Mouse (Mus musculus) Patski (cell line): Measurements from ENCODE around the gene Fabp2. TPM values are rescaled to one million over a fixed set of nuclear protein-coding genes. Genes with fewer than 3 reads are reported as not detected.

ENCODE experiments used
- ATAC-seq: fragments of 100-300 bp; one replicate; pipeline ENCODE4 v1.8.0; 2021
- CTCF ChIA-PET: fragments of 350-600 bp; sonication (Branson Sonifier 250); formaldehyde crosslinking; loops from one replicate; lab custom pipeline; 2022; ENCODE audit warnings: inconsistent platforms; lab: Charles Lee
- POLR2A ChIA-PET: fragments of 350-600 bp; sonication (Branson Sonifier 250); formaldehyde crosslinking; loops from one replicate; lab custom pipeline; 2022; ENCODE audit warnings: antibody characterized with exemption, inconsistent platforms; lab: Charles Lee
- DNase-seq: peaks from one replicate; pipeline ENCODE4 v3.0.0-alpha.2; 2011; ENCODE audit warnings: low read depth, low spot score
- H3K27me3 ChIP-seq: fragments of 371-371 bp; one replicate; pipeline ENCODE4 v1.5.1; 2021
- CTCF ChIP-seq: fragments of 100-300 bp; IDR thresholded peaks from one replicate; pipeline ENCODE4 v1.5.1; 2021
- in situ Hi-C: fragments of 300-500 bp; cut with MboI; formaldehyde crosslinking; loops from 3 replicates; pipeline ENCODE4 v1.11.1; 2018; ENCODE audit warnings: low pct_unique_long_range_greater_than_20kb, mixed read lengths
- polyA plus RNA-seq: library from polyadenylated mRNA; unstranded; gene quantifications from one replicate; pipeline ENCODE4 v1.2.3, GENCODE M21; 2021

The Fabp2 gene
- polyA plus RNA-seq, 1 experiment from 2014 or later = not detected

DNA sequence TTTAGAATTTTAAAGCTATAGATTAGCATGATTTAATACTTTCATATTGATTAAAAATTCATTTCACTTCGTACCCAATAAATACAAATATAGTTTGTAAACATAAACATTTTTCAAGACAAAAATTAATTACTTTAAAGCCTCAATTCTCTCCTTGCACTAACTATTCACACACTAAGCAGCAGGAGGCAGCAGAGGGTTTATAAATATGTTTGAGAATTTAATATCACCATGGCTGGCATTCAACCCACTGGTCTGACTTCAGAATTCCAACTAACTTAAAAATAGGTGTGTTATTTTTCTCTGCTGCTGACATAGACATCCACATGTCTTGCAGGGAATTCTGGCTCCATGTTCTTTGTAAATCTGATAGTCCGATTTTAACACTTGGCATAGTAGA lies 44.3 kb downstream of the Fabp2 start:
- POLR2A ChIA-PET = no interaction called here
- in situ Hi-C loops = loop anchor here (25.0 kb wide), 1 partner anchor 423 kb away; no protein-coding TSS in a partner anchor
- CTCF ChIA-PET = interaction anchor here (0.7 to 1.5 kb wide), 2 partner anchors 166 to 172 kb away, joined by 3 read pairs; no protein-coding TSS in a partner anchor
- H3K27me3 ChIP-seq = no peaks in the 10 kb centered on the region
- TF ChIP-seq CTCF = peak; percentile 60
- no peak for DNase-seq
- no peak for ATAC-seq

DNA sequence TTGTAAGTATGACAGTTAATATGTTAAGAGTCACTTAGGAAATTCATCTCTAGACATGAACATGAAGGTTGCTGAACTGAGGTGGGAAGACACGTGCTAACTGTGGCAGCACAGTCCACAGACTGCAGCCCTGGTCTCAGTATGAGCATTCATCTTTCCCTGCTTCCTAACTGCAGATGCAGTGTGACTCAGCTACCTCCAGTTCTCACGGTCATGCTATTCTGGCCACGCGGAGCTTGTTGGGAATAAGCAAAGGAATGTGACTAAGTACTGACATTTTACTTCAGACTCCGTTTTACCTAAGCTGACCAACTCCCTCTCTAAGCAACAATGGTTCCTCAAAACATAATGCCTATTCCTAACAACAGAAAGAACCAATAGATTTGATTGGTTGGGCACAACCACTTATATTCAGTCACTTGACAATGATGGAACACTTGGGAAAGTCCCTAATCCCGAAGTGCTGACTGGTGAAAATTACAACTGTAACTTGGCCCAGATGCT lies 48.6 kb downstream of the Fabp2 start:
- CTCF ChIA-PET = interaction anchor here (0.6 to 1.9 kb wide), 6 partner anchors 11 to 215 kb away, joined by 3 to 7 read pairs (median 4); no protein-coding TSS in a partner anchor
- H3K27me3 ChIP-seq = no peaks in the 10 kb centered on the region
- DNase-seq (no peak), ATAC-seq (no peak)
- TF ChIP-seq CTCF = no peak
- POLR2A ChIA-PET = interaction anchor here (0.9 kb wide), 1 partner anchor 11 kb away, joined by 3 read pairs; no protein-coding TSS in a partner anchor
- in situ Hi-C loops = loop anchor here (25.0 kb wide), 1 partner anchor 419 kb away; no protein-coding TSS in a partner anchor

Other genes starting within 250 kb of the Fabp2 start
- 0.90 TPM for gene Pde5a, start 166.1 kb upstream of the Fabp2 start, polyA plus RNA-seq
- not detected for gene Gm10959, start 24.3 kb downstream of the Fabp2 start, polyA plus RNA-seq
- gene 1810037I17Rik, start 29.1 kb downstream of the Fabp2 start, polyA plus RNA-seq = 188 TPM
- gene Usp53, start 89.4 kb downstream of the Fabp2 start, polyA plus RNA-seq = 34.7 TPM
- gene Myoz2, start 139.9 kb downstream of the Fabp2 start, polyA plus RNA-seq = 0.08 TPM